Mouse (Mus musculus): ENCODE measurements at regions not wholly inside any gene's neighbourhood (a gene's known extent, or its start where the extent isn't known, plus 50 kb on each side); places are given as distances from the start of the nearest gene placed in this dataset.

- Histone ChIP-seq H3K27ac (no peak overlapping the region), H3K4me2 (replicated peaks) (no peak overlapping the region), H3K4me1 (no peaks in the 10 kb centered on the region), H3K9me3 (replicated peaks) (no peaks in the 10 kb centered on the region), H3K27me3 (no peaks in the 10 kb centered on the region), H3K4me3 (no peak overlapping the region), H3K36me3 (no peaks in the 10 kb centered on the region), H3K9ac (no peak overlapping the region)
- no peak for ATAC-seq (ENCODE audit: low FRiP score)
- 91% methylated on average over 1 of the region's 1 CpGs for WGBS
Observed at GRCm38 (mm10) chr12:35758916-35759315, 166.5 kb upstream of the Agr3 start.

GRCm38 (mm10) chr12:35755159-35755558 is 170.3 kb upstream of the Agr3 start:
- Histone ChIP-seq H3K9ac (no peak overlapping the region), H3K27ac (no peak overlapping the region), H3K27me3 (no peaks in the 10 kb centered on the region), H3K4me1 (no peaks in the 10 kb centered on the region), H3K9me3 (replicated peaks) (no peaks in the 10 kb centered on the region), H3K4me2 (replicated peaks) (no peak overlapping the region), H3K36me3 (no peaks in the 10 kb centered on the region), H3K4me3 (no peak overlapping the region)
- no peak for ATAC-seq (ENCODE audit: low FRiP score)
- WGBS: 92% methylated on average over 4 of the region's 4 CpGs

- Histone ChIP-seq H3K9ac (no peak overlapping the region), H3K36me3 (no peaks in the 10 kb centered on the region), H3K4me2 (replicated peaks) (no peak overlapping the region), H3K4me3 (no peak overlapping the region), H3K27ac (no peak overlapping the region), H3K4me1 (no peaks in the 10 kb centered on the region; the same call in 1 of the 2 replicates), H3K9me3 (replicated peaks) (no peaks in the 10 kb centered on the region), H3K27me3 (no peaks in the 10 kb centered on the region)
- WGBS: 88% methylated on average over 3 of the region's 3 CpGs
- no peak for ATAC-seq (ENCODE audit: low FRiP score)
Observed at GRCm38 (mm10) chr12:35747997-35748396, 177.4 kb upstream of the Agr3 start.

GRCm38 (mm10) chr12:35746691-35747299 is 178.6 kb upstream of the Agr3 start:
- no peaks in the 10 kb centered on the region for H3K36me3 ChIP-seq
- H3K9me3 ChIP-seq (replicated peaks): no peaks in the 10 kb centered on the region
- H3K9ac ChIP-seq: no peak overlapping the region
- no peaks in the 10 kb centered on the region for H3K27me3 ChIP-seq
- H3K4me2 ChIP-seq (replicated peaks): no peak overlapping the region
- no peaks in the 10 kb centered on the region; the same call in 1 of the 2 replicates for H3K4me1 ChIP-seq
- 49% methylated on average over 3 of the region's 3 CpGs for WGBS
- no peak overlapping the region for H3K4me3 ChIP-seq
- no peak overlapping the region for H3K27ac ChIP-seq
- ATAC-seq (ENCODE audit: low FRiP score): no peak

- no peak overlapping the region for H3K27ac ChIP-seq
- no peaks in the 10 kb centered on the region; the same call in 1 of the 2 replicates for H3K4me1 ChIP-seq
- WGBS: 61% methylated on average over 1 of the region's 1 CpGs
- ATAC-seq (ENCODE audit: low FRiP score): no peak
- H3K27me3 ChIP-seq: no peaks in the 10 kb centered on the region
- H3K9ac ChIP-seq: no peak overlapping the region
- no peaks in the 10 kb centered on the region for H3K9me3 ChIP-seq (replicated peaks)
- H3K4me2 ChIP-seq (replicated peaks): no peak overlapping the region
- no peak overlapping the region for H3K4me3 ChIP-seq
- H3K36me3 ChIP-seq: no peaks in the 10 kb centered on the region
Observed at GRCm38 (mm10) chr12:35742729-35743128, 182.7 kb upstream of the Agr3 start.

GRCm38 (mm10) chr12:35736427-35736826 is 189.0 kb upstream of the Agr3 start:
- Histone ChIP-seq H3K27ac (no peak overlapping the region), H3K27me3 (no peaks in the 10 kb centered on the region), H3K9me3 (replicated peaks) (no peaks in the 10 kb centered on the region), H3K36me3 (no peaks in the 10 kb centered on the region), H3K4me3 (no peak overlapping the region), H3K4me1 (no peaks in the 10 kb centered on the region), H3K9ac (no peak overlapping the region), H3K4me2 (replicated peaks) (no peak overlapping the region)
- no peak for ATAC-seq (ENCODE audit: low FRiP score)
- WGBS: 76% methylated on average over 2 of the region's 2 CpGs

GRCm38 (mm10) chr12:35735002-35735401 is 190.4 kb upstream of the Agr3 start:
- H3K27me3 ChIP-seq: no peaks in the 10 kb centered on the region
- H3K9ac ChIP-seq: no peak overlapping the region
- no peak overlapping the region for H3K27ac ChIP-seq
- 81% methylated on average over 2 of the region's 2 CpGs for WGBS
- H3K4me2 ChIP-seq (replicated peaks): no peak overlapping the region
- no peak overlapping the region for H3K4me3 ChIP-seq
- no peaks in the 10 kb centered on the region for H3K4me1 ChIP-seq
- no peak for ATAC-seq (ENCODE audit: low FRiP score)
- no peaks in the 10 kb centered on the region for H3K9me3 ChIP-seq (replicated peaks)
- no peaks in the 10 kb centered on the region for H3K36me3 ChIP-seq

- no peaks in the 10 kb centered on the region for H3K27me3 ChIP-seq
- H3K9me3 ChIP-seq (replicated peaks): no peaks in the 10 kb centered on the region
- no peaks in the 10 kb centered on the region for H3K36me3 ChIP-seq
- no peak overlapping the region for H3K9ac ChIP-seq
- WGBS: 96% methylated on average over 1 of the region's 1 CpGs
- no peak overlapping the region for H3K4me3 ChIP-seq
- H3K27ac ChIP-seq: no peak overlapping the region
- no peak for ATAC-seq (ENCODE audit: low FRiP score)
- H3K4me1 ChIP-seq: no peaks in the 10 kb centered on the region
- H3K4me2 ChIP-seq (replicated peaks): no peak overlapping the region
Observed at GRCm38 (mm10) chr12:35734371-35734770, 191.0 kb upstream of the Agr3 start.

GRCm38 (mm10) chr12:35733580-35733979 is 191.8 kb upstream of the Agr3 start:
- Histone ChIP-seq H3K27ac (no peak overlapping the region), H3K4me2 (replicated peaks) (no peak overlapping the region), H3K9me3 (replicated peaks) (no peaks in the 10 kb centered on the region), H3K4me3 (no peak overlapping the region), H3K9ac (no peak overlapping the region), H3K4me1 (no peaks in the 10 kb centered on the region), H3K27me3 (no peaks in the 10 kb centered on the region), H3K36me3 (no peaks in the 10 kb centered on the region)
- ATAC-seq (ENCODE audit: low FRiP score): no peak
- 94% methylated on average over 2 of the region's 2 CpGs for WGBS

- ATAC-seq (ENCODE audit: low FRiP score): no peak
- Histone ChIP-seq H3K36me3 (no peaks in the 10 kb centered on the region), H3K4me1 (no peaks in the 10 kb centered on the region)
Observed at GRCm38 (mm10) chr12:35725910-35726309, 191.1 kb upstream of the Ahr start.

GRCm38 (mm10) chr12:35724132-35724531 is 189.3 kb upstream of the Ahr start:
- no peak for ATAC-seq (ENCODE audit: low FRiP score)
- 85% methylated on average over 4 of the region's 4 CpGs for WGBS

More at GRCm38 (mm10) chr12:35725910-35726309, 191.1 kb upstream of the Ahr start:
- no peaks in the 10 kb centered on the region for H3K9me3 ChIP-seq (replicated peaks)
- no peak overlapping the region for H3K9ac ChIP-seq
- H3K27ac ChIP-seq: no peak overlapping the region
- no peaks in the 10 kb centered on the region for H3K27me3 ChIP-seq
- no peak overlapping the region for H3K4me3 ChIP-seq
- H3K4me2 ChIP-seq (replicated peaks): no peak overlapping the region
- 86% methylated on average over 1 of the region's 1 CpGs for WGBS

GRCm38 (mm10) chr12:35712671-35713070 is 177.8 kb upstream of the Ahr start:
- 85% methylated on average over 4 of the region's 4 CpGs for WGBS
- Histone ChIP-seq H3K27me3 (no peaks in the 10 kb centered on the region), H3K9ac (no peak overlapping the region), H3K27ac (no peak overlapping the region), H3K36me3 (no peaks in the 10 kb centered on the region), H3K4me3 (no peak overlapping the region), H3K9me3 (replicated peaks) (no peaks in the 10 kb centered on the region), H3K4me1 (no peaks in the 10 kb centered on the region), H3K4me2 (replicated peaks) (no peak overlapping the region)
- ATAC-seq (ENCODE audit: low FRiP score): no peak

More at GRCm38 (mm10) chr12:35724132-35724531, 189.3 kb upstream of the Ahr start:
- Histone ChIP-seq H3K4me3 (no peak overlapping the region), H3K9ac (no peak overlapping the region), H3K9me3 (replicated peaks) (no peaks in the 10 kb centered on the region), H3K4me1 (no peaks in the 10 kb centered on the region), H3K27me3 (no peaks in the 10 kb centered on the region), H3K27ac (no peak overlapping the region), H3K4me2 (replicated peaks) (no peak overlapping the region), H3K36me3 (no peaks in the 10 kb centered on the region)

- Histone ChIP-seq H3K27me3 (no peaks in the 10 kb centered on the region), H3K9me3 (replicated peaks) (no peaks in the 10 kb centered on the region), H3K4me3 (no peak overlapping the region), H3K9ac (no peak overlapping the region), H3K27ac (no peak overlapping the region), H3K4me1 (no peaks in the 10 kb centered on the region), H3K4me2 (replicated peaks) (no peak overlapping the region), H3K36me3 (no peaks in the 10 kb centered on the region)
- no peak for ATAC-seq (ENCODE audit: low FRiP score)
- WGBS: 92% methylated on average over 6 of the region's 6 CpGs
Observed at GRCm38 (mm10) chr12:35711549-35712070, 176.8 kb upstream of the Ahr start.
